Mouse (Mus musculus): ENCODE data around the gene Hsp90b1.
"Not testable (repeated sequence)": the region's sequence is repeated elsewhere in the genome, so short reads cannot be mapped to it uniquely, and the experiment has no call there.

Hsp90b1 gene

GRCm38 (mm10) chr10:86705318-86705921 lies at the start of gene Hsp90b1, which contains the start of gene Ttc41:
TSS of gene Hsp90b1 (minus strand) at chr10:86705509.
TSS of gene Ttc41 (plus strand) at chr10:86705811.
- peak; percentile 98 for DNase-seq (ENCODE audit: low spot score in 2 of 2)

- DNase-seq (ENCODE audit: low spot score in 2 of 2): no peak
Observed at GRCm38 (mm10) chr10:86744306-86744705, 39.0 kb upstream of the Hsp90b1 start.

GRCm38 (mm10) chr10:86742918-86743317 lies 37.6 kb upstream of the Hsp90b1 start:
- no peak for DNase-seq (ENCODE audit: low spot score in 2 of 2)

- no peak for DNase-seq (ENCODE audit: low spot score in 2 of 2)
Observed at GRCm38 (mm10) chr10:86735036-86735435, 29.7 kb upstream of the Hsp90b1 start.

- DNase-seq (ENCODE audit: low spot score in 2 of 2): no peak
Observed at GRCm38 (mm10) chr10:86731500-86731863, 26.2 kb upstream of the Hsp90b1 start.

- peak; percentile 64 to 78 for DNase-seq (ENCODE audit: low spot score in 2 of 2)
Observed at GRCm38 (mm10) chr10:86730823-86731499, 25.7 kb upstream of the Hsp90b1 start.

- DNase-seq (ENCODE audit: low spot score in 2 of 2): no peak
Observed at GRCm38 (mm10) chr10:86728176-86728575, 22.9 kb upstream of the Hsp90b1 start.

GRCm38 (mm10) chr10:86727548-86727980 lies 22.3 kb upstream of the Hsp90b1 start:
- DNase-seq (ENCODE audit: low spot score in 2 of 2): peak; percentile 66 to 68

- DNase-seq (ENCODE audit: low spot score in 2 of 2): no peak
Observed at GRCm38 (mm10) chr10:86712156-86712555, 6.8 kb upstream of the Hsp90b1 start.

GRCm38 (mm10) chr10:86707134-86707533 lies 1.8 kb upstream of the Hsp90b1 start:
- DNase-seq (ENCODE audit: low spot score in 2 of 2): no peak

- peak; percentile 85 to 86 for DNase-seq (ENCODE audit: low spot score in 2 of 2)
Observed at GRCm38 (mm10) chr10:86705922-86706752, 828 bp upstream of the Hsp90b1 start.

GRCm38 (mm10) chr10:86704589-86705191 lies 619 bp downstream of the Hsp90b1 start:
- no peak for DNase-seq (ENCODE audit: low spot score in 2 of 2)

GRCm38 (mm10) chr10:86704141-86704540 lies 1.2 kb downstream of the Hsp90b1 start:
- DNase-seq (ENCODE audit: low spot score in 2 of 2): no peak

- no peak for DNase-seq (ENCODE audit: low spot score in 2 of 2)
Observed at GRCm38 (mm10) chr10:86703375-86703774, 1.9 kb downstream of the Hsp90b1 start.

- no peak for DNase-seq (ENCODE audit: low spot score in 2 of 2)
Observed at GRCm38 (mm10) chr10:86702312-86702920, 2.9 kb downstream of the Hsp90b1 start.

GRCm38 (mm10) chr10:86700973-86701372 lies 4.3 kb downstream of the Hsp90b1 start:
- no peak for DNase-seq (ENCODE audit: low spot score in 2 of 2)

- no peak for DNase-seq (ENCODE audit: low spot score in 2 of 2)
Observed at GRCm38 (mm10) chr10:86700251-86700650, 5.1 kb downstream of the Hsp90b1 start.

- DNase-seq (ENCODE audit: low spot score in 2 of 2): not testable (repeated sequence)
Observed at GRCm38 (mm10) chr10:86686017-86686360, 19.3 kb downstream of the Hsp90b1 start.

GRCm38 (mm10) chr10:86685179-86686016 lies 19.9 kb downstream of the Hsp90b1 start:
- peak; percentile 75 to 83 for DNase-seq (ENCODE audit: low spot score in 2 of 2)

- not testable (repeated sequence) for DNase-seq (ENCODE audit: low spot score in 2 of 2)
Observed at GRCm38 (mm10) chr10:86684797-86685178, 20.5 kb downstream of the Hsp90b1 start.

- DNase-seq (ENCODE audit: low spot score in 2 of 2): not testable (repeated sequence)
Observed at GRCm38 (mm10) chr10:86670550-86670949, 34.8 kb downstream of the Hsp90b1 start.
